Mouse (Mus musculus) intestine, embryonic 14.5 days (tissue): Measurements from ENCODE around the gene Epx. TPM values are rescaled to one million over a fixed set of nuclear protein-coding genes. Genes with fewer than 3 reads are reported as not detected.

Experiments used
- ATAC-seq: fragments of 200-750 bp; cut with Nextera tagmentation; replicated peaks from 2 replicates; pipeline ENCODE4 v1.8.0; 2017; ENCODE audit warnings: low read depth, moderate number of reproducible peaks, moderate TSS enrichment, moderate library complexity; ENCODE audit not compliant: low FRiP score, low TSS enrichment
- DNase-seq: peaks from one replicate; pipeline ENCODE4 v3.0.0-alpha.2; 2018; ENCODE audit warnings: low spot score
- H3K27ac ChIP-seq: fragments of 300-500 bp; sonication (generic); 2 replicates; pipeline ENCODE4 v1.5.1; 2014; ENCODE audit warnings: low read depth, mild to moderate bottlenecking, control low read depth
- H3K27me3 ChIP-seq: fragments of 300-500 bp; sonication (generic); replicated peaks from 2 replicates; pipeline ENCODE4 v1.6.1; 2014; ENCODE audit warnings: low read length, control low read depth; ENCODE audit not compliant: control insufficient read depth, insufficient read depth
- H3K36me3 ChIP-seq: fragments of 300-500 bp; sonication (generic); 2 replicates; pipeline ENCODE4 v1.6.1; 2014; ENCODE audit warnings: low read length, control low read depth; ENCODE audit not compliant: control insufficient read depth, insufficient read depth
- H3K4me1 ChIP-seq: fragments of 300-500 bp; sonication (generic); replicated peaks from 2 replicates; pipeline ENCODE4 v1.6.1; 2014; ENCODE audit warnings: low read length, control low read depth, mixed read lengths; ENCODE audit not compliant: control insufficient read depth, insufficient read depth
- H3K4me2 ChIP-seq: fragments of 300-500 bp; sonication (generic); 2 replicates; pipeline ENCODE4 v1.6.1; 2014; ENCODE audit warnings: low read length
- H3K4me3 ChIP-seq: fragments of 300-500 bp; sonication (generic); 2 replicates; pipeline ENCODE4 v1.5.1; 2014; ENCODE audit warnings: low read depth, low read length, control low read depth, mixed read lengths
- H3K9ac ChIP-seq: fragments of 300-500 bp; sonication (generic); 2 replicates; pipeline ENCODE4 v1.6.1; 2014; ENCODE audit warnings: mild to moderate bottlenecking, low read length
- H3K9me3 ChIP-seq: fragments of 300-500 bp; sonication (generic); 2 replicates; pipeline ENCODE4 v1.6.1; 2016; ENCODE audit warnings: low read length, control low read depth; ENCODE audit not compliant: control insufficient read depth
- WGBS: fragments of 180-500 bp; shearing (Covaris S2); extraction: QIAGEN DNeasy Blood & Tissue Kit; methylation state at CpG from one replicate; pipeline ENCODE4 v1.1.7; 2014; 5-methylcytosine and 5-hydroxymethylcytosine counted together
- polyA plus RNA-seq: library from polyadenylated mRNA; unstranded; fragments of >200 nt; fragmentation: Nextera tagmentation; extraction: Ambion mirVana; gene quantifications from 2 replicates; pipeline ENCODE4 v1.2.1, GENCODE M21; 2014

The Epx gene
- 0.17 and 0.46 TPM in 2 replicates for polyA plus RNA-seq

DNA sequence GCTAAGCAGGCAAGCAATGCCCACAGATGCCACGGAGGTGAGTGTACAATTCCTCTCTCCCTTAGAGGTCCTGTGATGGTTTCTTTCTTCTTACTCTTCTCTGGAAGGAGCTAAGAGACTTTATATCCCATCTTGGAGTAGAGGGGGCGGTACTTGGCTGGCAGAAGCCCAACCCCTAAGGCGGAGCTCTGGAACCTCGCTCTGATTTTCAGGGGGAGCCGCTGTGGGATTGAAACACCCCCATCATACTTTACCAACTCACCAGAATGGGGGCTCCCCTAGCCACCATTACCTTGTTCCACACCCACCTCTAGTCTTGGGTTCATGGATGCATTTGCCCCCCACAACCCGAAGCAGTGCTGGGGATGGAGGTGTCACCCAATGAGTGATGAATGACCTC is at the start of gene Epx:
TSS of gene Epx (minus strand) at position 101 of the 400 bp plus-strand sequence.
- Histone ChIP-seq H3K36me3 (no peaks in the 10 kb centered on the region), H3K9ac (no peak within 1 kb of the TSS), H3K27me3 (no peaks in the 10 kb centered on the region), H3K9me3 (no peaks in the 10 kb centered on the region), H3K4me2 (no peak within 1 kb of the TSS), H3K4me3 (no peak within 1 kb of the TSS), H3K4me1 (no peaks in the 10 kb centered on the region), H3K27ac (no peak within 1 kb of the TSS)
- 73% methylated on average over 6 of the region's 6 CpGs for WGBS
- no peak for ATAC-seq
- no peak for DNase-seq

DNA sequence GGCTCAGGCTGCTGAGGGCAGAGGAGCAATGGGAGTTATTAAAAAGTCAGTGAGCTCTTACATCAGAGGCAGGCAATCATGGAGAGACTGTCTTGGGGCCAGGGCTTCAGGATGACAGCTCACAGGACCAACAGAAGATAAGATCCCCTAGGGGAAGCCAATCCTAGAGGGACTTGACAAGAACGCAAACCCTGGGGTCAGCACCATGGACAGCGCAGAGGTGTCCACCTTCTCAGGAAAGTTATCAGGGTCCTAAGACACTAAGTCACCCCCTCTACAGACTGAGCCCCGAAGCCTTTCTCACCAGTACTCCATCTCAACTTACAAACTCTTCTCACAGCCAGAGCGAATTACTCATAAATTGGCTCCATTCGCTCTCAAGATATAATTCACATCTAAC is 45.6 kb upstream of the Epx start, which contains the start of gene Olfr464:
TSS of gene Olfr464 (minus strand) at position 2 of the 400 bp plus-strand sequence.
- peak; percentile 90 for DNase-seq
- Histone ChIP-seq H3K9me3 (no peaks in the 10 kb centered on the region), H3K27me3 (no peaks in the 10 kb centered on the region), H3K36me3 (no peaks in the 10 kb centered on the region), H3K27ac (no peak within 1 kb of the TSS), H3K9ac (no peak within 1 kb of the TSS), H3K4me1 (no peaks in the 10 kb centered on the region), H3K4me3 (no peak within 1 kb of the TSS), H3K4me2 (no peak within 1 kb of the TSS)
- WGBS = 29% methylated on average over 5 of the region's 5 CpGs
- ATAC-seq = no peak

DNA sequence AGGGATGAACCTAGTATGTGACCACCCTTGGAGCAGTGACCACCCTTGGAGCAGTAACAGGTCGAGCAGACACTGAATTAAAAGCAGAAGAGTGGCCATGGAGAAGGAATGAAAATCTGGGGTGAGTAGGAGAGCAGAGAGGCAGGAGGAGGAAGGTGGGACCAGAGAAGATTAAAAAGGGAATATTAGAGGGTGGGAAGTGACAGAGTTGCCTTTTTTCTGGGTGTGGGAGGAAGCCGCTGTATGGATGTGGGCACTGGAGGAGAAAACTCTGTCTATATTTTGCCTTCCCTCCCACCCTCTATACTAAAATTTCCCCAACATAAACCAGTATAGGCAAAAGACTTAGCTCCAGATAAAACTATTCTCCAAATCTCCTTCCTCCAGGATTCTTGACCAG is 45.0 kb upstream of the Epx start:
- Histone ChIP-seq H3K9me3 (no peaks in the 10 kb centered on the region), H3K4me1 (no peaks in the 10 kb centered on the region), H3K27ac (no peak overlapping the region), H3K4me2 (no peak overlapping the region), H3K36me3 (no peaks in the 10 kb centered on the region), H3K9ac (no peak overlapping the region), H3K27me3 (no peaks in the 10 kb centered on the region), H3K4me3 (no peak overlapping the region)
- DNase-seq (no peak), ATAC-seq (no peak)
- 74% methylated on average over 2 of the region's 2 CpGs for WGBS

DNA sequence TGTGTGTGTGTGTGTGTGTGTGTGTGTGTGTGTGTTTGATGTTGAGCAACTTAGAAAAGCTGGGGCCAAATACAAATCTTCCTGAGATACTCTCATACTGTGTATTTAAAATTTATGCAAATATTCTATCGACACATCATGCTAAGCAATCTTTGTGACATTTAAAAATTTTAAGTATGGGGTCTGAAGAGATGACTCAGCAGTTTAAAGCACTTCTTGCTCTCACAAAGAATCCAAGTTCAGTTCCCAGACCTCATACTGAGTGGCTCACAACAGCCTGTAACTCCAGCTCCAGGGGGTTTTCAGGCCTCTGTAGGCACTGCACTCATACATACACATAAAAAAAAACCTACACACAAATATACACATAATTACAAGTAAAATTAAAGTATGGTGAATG is 40.7 kb upstream of the Epx start:
- Histone ChIP-seq H3K27me3 (no peaks in the 10 kb centered on the region), H3K4me1 (no peaks in the 10 kb centered on the region), H3K36me3 (no peaks in the 10 kb centered on the region), H3K9ac (no peak overlapping the region), H3K4me3 (no peak overlapping the region), H3K9me3 (no peaks in the 10 kb centered on the region), H3K4me2 (no peak overlapping the region), H3K27ac (no peak overlapping the region)
- DNase-seq (no peak), ATAC-seq (no peak)
- 88% methylated on average over 1 of the region's 1 CpGs for WGBS

DNA sequence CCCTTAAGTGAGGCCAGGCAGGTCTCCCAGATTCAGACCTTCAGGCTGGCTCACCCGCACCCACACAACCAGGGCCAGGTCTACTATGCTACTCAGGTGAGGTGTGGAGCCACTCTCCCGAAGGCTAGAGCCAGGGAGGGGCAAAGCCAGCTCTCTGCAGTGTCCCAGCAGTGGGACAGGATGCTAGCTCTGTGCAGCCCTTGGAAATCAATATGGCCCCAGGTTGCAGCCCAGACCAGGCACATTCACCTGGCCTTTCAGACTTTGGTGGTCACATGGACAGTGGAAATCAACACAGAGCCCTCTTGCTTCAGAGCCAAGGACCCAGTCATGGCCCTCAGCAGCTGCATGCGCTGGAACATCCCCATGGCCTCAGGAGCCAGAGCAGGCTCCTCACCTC is 29.0 kb upstream of the Epx start:
- H3K4me1 ChIP-seq = no peaks in the 10 kb centered on the region
- no peak for ATAC-seq

DNA sequence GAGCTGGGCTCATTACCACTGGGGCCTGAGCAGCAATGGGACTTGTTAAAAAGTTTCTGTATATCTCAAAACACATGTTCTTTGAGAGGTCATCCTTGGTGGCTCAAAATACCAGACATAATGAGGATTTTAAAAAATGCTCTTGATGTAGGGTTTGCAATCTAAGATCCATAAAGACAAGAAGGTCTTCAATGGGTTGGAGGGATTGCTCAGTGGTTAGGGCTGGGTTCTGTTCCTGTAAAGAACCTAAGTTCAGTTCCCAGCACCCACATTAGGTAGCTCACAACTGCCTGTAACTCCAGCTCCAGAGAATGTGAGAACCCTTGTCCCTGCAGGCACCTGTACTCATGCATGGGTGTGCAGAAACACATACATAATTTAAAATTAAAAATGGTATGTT is 22.0 kb upstream of the Epx start, which contains the start of gene Olfr463:
TSS of gene Olfr463 (minus strand) at position 101 of the 400 bp plus-strand sequence.
- DNase-seq (no peak), ATAC-seq (no peak)
- no peak within 1 kb of the TSS for H3K27ac ChIP-seq
- 0 out of 2 replicates have a peak, but pooled peaks cover 2% of the 10 kb centered on the region for H3K27me3 ChIP-seq
- H3K4me2 ChIP-seq = no peak within 1 kb of the TSS
- H3K4me1 ChIP-seq = no peaks in the 10 kb centered on the region
- no peaks in the 10 kb centered on the region for H3K36me3 ChIP-seq
- no peaks in the 10 kb centered on the region for H3K9me3 ChIP-seq
- H3K4me3 ChIP-seq = no peak within 1 kb of the TSS
- no peak within 1 kb of the TSS for H3K9ac ChIP-seq

More for the DNA sequence above, 29.0 kb upstream of the Epx start:
- H3K9me3 ChIP-seq = no peaks in the 10 kb centered on the region
- H3K27me3 ChIP-seq = no peaks in the 10 kb centered on the region
- no peak overlapping the region for H3K27ac ChIP-seq
- DNase-seq = no peak
- no peak overlapping the region for H3K4me3 ChIP-seq
- 70% methylated on average over 3 of the region's 3 CpGs for WGBS
- H3K4me2 ChIP-seq = no peak overlapping the region
- H3K36me3 ChIP-seq = no peaks in the 10 kb centered on the region
- no peak overlapping the region for H3K9ac ChIP-seq

DNA sequence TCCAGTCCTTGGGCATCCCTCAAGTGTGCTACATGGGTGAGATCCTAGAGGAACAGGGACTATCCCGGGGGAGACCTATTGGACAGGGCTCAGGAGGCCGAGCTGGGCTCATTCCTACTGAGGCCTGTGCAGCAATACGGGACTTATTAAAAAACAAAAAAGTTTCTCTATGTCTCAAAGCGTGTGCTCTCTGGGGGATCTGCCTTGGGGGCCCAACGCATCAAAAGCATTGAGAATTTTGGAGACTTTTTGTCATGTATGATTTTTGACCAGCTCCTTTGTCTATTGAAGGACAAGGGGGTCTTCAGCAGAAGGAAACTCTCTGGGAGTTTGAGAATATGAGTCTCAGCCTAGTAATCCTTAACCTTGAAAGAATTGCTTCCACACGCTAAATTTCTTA is 16.8 kb upstream of the Epx start, which contains the start of gene Olfr462:
TSS of gene Olfr462 (minus strand) at position 101 of the 400 bp plus-strand sequence.
- no peaks in the 10 kb centered on the region for H3K36me3 ChIP-seq
- DNase-seq = no peak
- H3K4me1 ChIP-seq = no peaks in the 10 kb centered on the region
- WGBS = 90% methylated on average over 6 of the region's 6 CpGs
- no peaks in the 10 kb centered on the region for H3K27me3 ChIP-seq
- no peaks in the 10 kb centered on the region for H3K9me3 ChIP-seq
- H3K4me2 ChIP-seq = no peak within 1 kb of the TSS
- no peak for ATAC-seq
- no peak within 1 kb of the TSS for H3K4me3 ChIP-seq
- no peak within 1 kb of the TSS for H3K27ac ChIP-seq
- no peak within 1 kb of the TSS for H3K9ac ChIP-seq

DNA sequence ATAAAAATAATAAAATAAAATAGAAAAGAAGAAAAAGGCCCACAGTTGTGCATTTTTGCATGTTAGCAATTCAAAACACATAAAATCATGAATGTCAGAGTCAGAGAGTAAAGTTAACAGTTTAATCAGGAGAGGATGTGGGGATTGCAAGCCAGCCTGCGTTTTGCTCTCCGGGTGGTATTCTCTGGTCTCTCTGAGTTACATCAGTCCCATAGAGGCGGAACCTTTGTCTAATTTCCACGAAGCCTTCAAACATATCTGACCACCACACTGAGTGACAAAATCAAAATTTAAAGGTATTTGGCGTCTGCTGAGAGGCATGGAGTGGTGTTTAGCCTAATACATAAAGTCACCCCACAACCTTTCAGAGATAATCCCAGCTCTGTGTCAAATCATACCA is 9.5 kb upstream of the Epx start:
- Histone ChIP-seq H3K4me3 (no peak overlapping the region), H3K9ac (no peak overlapping the region), H3K36me3 (no peaks in the 10 kb centered on the region), H3K27me3 (no peaks in the 10 kb centered on the region), H3K27ac (no peak overlapping the region), H3K4me2 (no peak overlapping the region), H3K4me1 (no peaks in the 10 kb centered on the region), H3K9me3 (no peaks in the 10 kb centered on the region)
- ATAC-seq (no peak), DNase-seq (no peak)
- 74% methylated on average over 5 of the region's 5 CpGs for WGBS

DNA sequence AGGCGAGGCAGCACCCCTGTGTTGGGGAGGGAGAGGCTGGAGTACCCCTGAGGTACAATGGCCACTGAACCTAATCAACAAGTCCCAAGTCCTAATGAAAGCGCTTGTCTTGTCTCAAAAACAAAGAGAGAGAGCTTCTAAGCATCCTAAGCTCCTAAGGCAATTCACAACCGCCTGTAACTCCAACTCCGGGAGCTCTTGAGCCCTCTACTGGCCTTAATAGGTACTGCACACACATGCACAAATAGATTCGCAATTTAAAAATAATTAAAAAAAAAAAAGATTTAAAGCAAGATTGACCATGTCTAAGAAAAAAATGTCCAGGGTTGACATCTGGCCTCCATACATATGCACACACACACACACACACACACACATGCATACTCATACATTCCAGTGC is 8.2 kb upstream of the Epx start:
- Histone ChIP-seq H3K36me3 (no peaks in the 10 kb centered on the region), H3K9ac (no peak overlapping the region), H3K4me1 (no peaks in the 10 kb centered on the region), H3K27me3 (no peaks in the 10 kb centered on the region), H3K4me3 (no peak overlapping the region), H3K27ac (no peak overlapping the region), H3K9me3 (no peaks in the 10 kb centered on the region), H3K4me2 (no peak overlapping the region)
- ATAC-seq (no peak), DNase-seq (no peak)
- WGBS = 44% methylated on average over 5 of the region's 5 CpGs
